Mouse (Mus musculus): ENCODE data around the gene Rabgap1l. TPM values are rescaled to one million over a fixed set of nuclear protein-coding genes. Genes with fewer than 3 reads are reported as not detected.

Gene Rabgap1l
- polyA plus RNA-seq, 1 experiment from 2014 or later, result 27.0 TPM

- Histone ChIP-seq H3K9ac (ENCODE audit: low read length) (no peak overlapping the region), H3K27me3 (ENCODE audit: control insufficient read depth, insufficient read depth, low read length) (no peaks in the 10 kb centered on the region), H3K4me3 (replicated peaks; ENCODE audit: low read length) (no peak overlapping the region), H3K4me2 (ENCODE audit: low read depth, low read length) (no peak overlapping the region), H3K4me1 (ENCODE audit: control insufficient read depth, insufficient read depth, low read length) (no peaks in the 10 kb centered on the region), H3K9me3 (replicated peaks; ENCODE audit: control insufficient read depth, low read length) (no peaks in the 10 kb centered on the region), H3K27ac (ENCODE audit: low read length) (no peak overlapping the region), H3K36me3 (ENCODE audit: control insufficient read depth, insufficient read depth, low read length) (no peaks in the 10 kb centered on the region)
- ATAC-seq (ENCODE audit: insufficient read depth, low FRiP score), result no peak
- 82% methylated on average over 1 of the region's 1 CpGs for WGBS
Observed at GRCm38 (mm10) chr1:160519896-160520465, 273.0 kb downstream of the Rabgap1l start.

- Histone ChIP-seq H3K36me3 (ENCODE audit: control insufficient read depth, insufficient read depth, low read length) (no peaks in the 10 kb centered on the region), H3K27me3 (ENCODE audit: control insufficient read depth, insufficient read depth, low read length) (no peaks in the 10 kb centered on the region), H3K4me2 (ENCODE audit: low read depth, low read length) (no peak overlapping the region), H3K9ac (ENCODE audit: low read length) (no peak overlapping the region), H3K27ac (ENCODE audit: low read length) (no peak overlapping the region), H3K9me3 (replicated peaks; ENCODE audit: control insufficient read depth, low read length) (no peaks in the 10 kb centered on the region), H3K4me3 (replicated peaks; ENCODE audit: low read length) (no peak overlapping the region), H3K4me1 (ENCODE audit: control insufficient read depth, insufficient read depth, low read length) (no peaks in the 10 kb centered on the region)
- 56% methylated on average over 4 of the region's 4 CpGs for WGBS
- no peak for ATAC-seq (ENCODE audit: insufficient read depth, low FRiP score)
Observed at GRCm38 (mm10) chr1:160518552-160518951, 274.5 kb downstream of the Rabgap1l start.

- ATAC-seq (ENCODE audit: insufficient read depth, low FRiP score), result no peak
- no peak overlapping the region for H3K4me2 ChIP-seq (ENCODE audit: low read depth, low read length)
- no peaks in the 10 kb centered on the region for H3K9me3 ChIP-seq (replicated peaks; ENCODE audit: control insufficient read depth, low read length)
- no peak overlapping the region for H3K27ac ChIP-seq (ENCODE audit: low read length)
- no peak overlapping the region for H3K9ac ChIP-seq (ENCODE audit: low read length)
- no peaks in the 10 kb centered on the region for H3K36me3 ChIP-seq (ENCODE audit: control insufficient read depth, insufficient read depth, low read length)
- H3K4me3 ChIP-seq (replicated peaks; ENCODE audit: low read length), result no peak overlapping the region
- no peaks in the 10 kb centered on the region for H3K4me1 ChIP-seq (ENCODE audit: control insufficient read depth, insufficient read depth, low read length)
- H3K27me3 ChIP-seq (ENCODE audit: control insufficient read depth, insufficient read depth, low read length), result no peaks in the 10 kb centered on the region
Observed at GRCm38 (mm10) chr1:160507766-160508165, 285.2 kb downstream of the Rabgap1l start.

- 73% methylated on average over 3 of the region's 3 CpGs for WGBS
- Histone ChIP-seq H3K36me3 (ENCODE audit: control insufficient read depth, insufficient read depth, low read length) (no peaks in the 10 kb centered on the region), H3K9ac (ENCODE audit: low read length) (no peak overlapping the region), H3K9me3 (replicated peaks; ENCODE audit: control insufficient read depth, low read length) (no peaks in the 10 kb centered on the region), H3K27me3 (ENCODE audit: control insufficient read depth, insufficient read depth, low read length) (no peaks in the 10 kb centered on the region), H3K4me2 (ENCODE audit: low read depth, low read length) (no peak overlapping the region), H3K4me3 (replicated peaks; ENCODE audit: low read length) (no peak overlapping the region), H3K4me1 (ENCODE audit: control insufficient read depth, insufficient read depth, low read length) (no peaks in the 10 kb centered on the region), H3K27ac (ENCODE audit: low read length) (no peak overlapping the region)
- no peak for ATAC-seq (ENCODE audit: insufficient read depth, low FRiP score)
Observed at GRCm38 (mm10) chr1:160496906-160497577, 296.0 kb downstream of the Rabgap1l start.

- no peak overlapping the region for H3K4me3 ChIP-seq (replicated peaks; ENCODE audit: low read length)
- 68% methylated on average over 3 of the region's 3 CpGs for WGBS
- no peaks in the 10 kb centered on the region for H3K27me3 ChIP-seq (ENCODE audit: control insufficient read depth, insufficient read depth, low read length)
- H3K4me2 ChIP-seq (ENCODE audit: low read depth, low read length), result no peak overlapping the region
- H3K27ac ChIP-seq (ENCODE audit: low read length), result no peak overlapping the region
- H3K4me1 ChIP-seq (ENCODE audit: control insufficient read depth, insufficient read depth, low read length), result no peaks in the 10 kb centered on the region
- H3K9me3 ChIP-seq (replicated peaks; ENCODE audit: control insufficient read depth, low read length), result no peaks in the 10 kb centered on the region
- H3K36me3 ChIP-seq (ENCODE audit: control insufficient read depth, insufficient read depth, low read length), result no peaks in the 10 kb centered on the region
- no peak for ATAC-seq (ENCODE audit: insufficient read depth, low FRiP score)
- no peak overlapping the region for H3K9ac ChIP-seq (ENCODE audit: low read length)
Observed at GRCm38 (mm10) chr1:160485731-160486130, 307.3 kb downstream of the Rabgap1l start.

- Histone ChIP-seq H3K9ac (ENCODE audit: low read length) (no peak overlapping the region), H3K36me3 (ENCODE audit: control insufficient read depth, insufficient read depth, low read length) (no peaks in the 10 kb centered on the region), H3K4me3 (replicated peaks; ENCODE audit: low read length) (no peak overlapping the region), H3K4me2 (ENCODE audit: low read depth, low read length) (no peak overlapping the region), H3K27ac (ENCODE audit: low read length) (no peak overlapping the region), H3K27me3 (ENCODE audit: control insufficient read depth, insufficient read depth, low read length) (no peaks in the 10 kb centered on the region), H3K9me3 (replicated peaks; ENCODE audit: control insufficient read depth, low read length) (no peaks in the 10 kb centered on the region), H3K4me1 (ENCODE audit: control insufficient read depth, insufficient read depth, low read length) (no peaks in the 10 kb centered on the region)
- WGBS, result 92% methylated on average over 7 of the region's 7 CpGs
- ATAC-seq (ENCODE audit: insufficient read depth, low FRiP score), result no peak
Observed at GRCm38 (mm10) chr1:160485028-160485427, 308.0 kb downstream of the Rabgap1l start.

GRCm38 (mm10) chr1:160481643-160482042, 311.4 kb downstream of the Rabgap1l start:
- Histone ChIP-seq H3K4me1 (ENCODE audit: control insufficient read depth, insufficient read depth, low read length) (no peaks in the 10 kb centered on the region), H3K27ac (ENCODE audit: low read length) (no peak overlapping the region), H3K9me3 (replicated peaks; ENCODE audit: control insufficient read depth, low read length) (no peaks in the 10 kb centered on the region), H3K27me3 (ENCODE audit: control insufficient read depth, insufficient read depth, low read length) (no peaks in the 10 kb centered on the region), H3K9ac (ENCODE audit: low read length) (no peak overlapping the region), H3K4me2 (ENCODE audit: low read depth, low read length) (no peak overlapping the region), H3K4me3 (replicated peaks; ENCODE audit: low read length) (no peak overlapping the region), H3K36me3 (ENCODE audit: control insufficient read depth, insufficient read depth, low read length) (no peaks in the 10 kb centered on the region)
- 89% methylated on average over 2 of the region's 2 CpGs for WGBS
- no peak for ATAC-seq (ENCODE audit: insufficient read depth, low FRiP score)

- ATAC-seq (ENCODE audit: insufficient read depth, low FRiP score), result no peak
- no peak overlapping the region for H3K4me3 ChIP-seq (replicated peaks; ENCODE audit: low read length)
Observed at GRCm38 (mm10) chr1:160467443-160467842, 325.6 kb downstream of the Rabgap1l start.

GRCm38 (mm10) chr1:160465186-160465585, 327.8 kb downstream of the Rabgap1l start:
- ATAC-seq (ENCODE audit: insufficient read depth, low FRiP score), result no peak
- Histone ChIP-seq H3K36me3 (ENCODE audit: control insufficient read depth, insufficient read depth, low read length) (no peaks in the 10 kb centered on the region), H3K9me3 (replicated peaks; ENCODE audit: control insufficient read depth, low read length) (no peaks in the 10 kb centered on the region)

More at GRCm38 (mm10) chr1:160467443-160467842, 325.6 kb downstream of the Rabgap1l start:
- Histone ChIP-seq H3K4me2 (ENCODE audit: low read depth, low read length) (no peak overlapping the region), H3K4me1 (ENCODE audit: control insufficient read depth, insufficient read depth, low read length) (no peaks in the 10 kb centered on the region), H3K9me3 (replicated peaks; ENCODE audit: control insufficient read depth, low read length) (no peaks in the 10 kb centered on the region), H3K36me3 (ENCODE audit: control insufficient read depth, insufficient read depth, low read length) (no peaks in the 10 kb centered on the region), H3K27ac (ENCODE audit: low read length) (no peak overlapping the region), H3K27me3 (ENCODE audit: control insufficient read depth, insufficient read depth, low read length) (no peaks in the 10 kb centered on the region), H3K9ac (ENCODE audit: low read length) (no peak overlapping the region)

More at GRCm38 (mm10) chr1:160465186-160465585, 327.8 kb downstream of the Rabgap1l start:
- Histone ChIP-seq H3K4me3 (replicated peaks; ENCODE audit: low read length) (no peak overlapping the region), H3K9ac (ENCODE audit: low read length) (no peak overlapping the region), H3K4me1 (ENCODE audit: control insufficient read depth, insufficient read depth, low read length) (no peaks in the 10 kb centered on the region), H3K4me2 (ENCODE audit: low read depth, low read length) (no peak overlapping the region), H3K27me3 (ENCODE audit: control insufficient read depth, insufficient read depth, low read length) (no peaks in the 10 kb centered on the region), H3K27ac (ENCODE audit: low read length) (no peak overlapping the region)

Data from stomach, embryonic 16.5 days (tissue).